Mouse (Mus musculus) thymus, postnatal 36 days (tissue): Measurements from ENCODE around the gene 6330403K07Rik.

Experiments used
- DNase-seq, 2 experiments: peaks; one replicate each; pipeline ENCODE4 v3.0.0; 2022; ENCODE audit warnings: mixed read lengths in 2 of 2

The 6330403K07Rik gene

DNA sequence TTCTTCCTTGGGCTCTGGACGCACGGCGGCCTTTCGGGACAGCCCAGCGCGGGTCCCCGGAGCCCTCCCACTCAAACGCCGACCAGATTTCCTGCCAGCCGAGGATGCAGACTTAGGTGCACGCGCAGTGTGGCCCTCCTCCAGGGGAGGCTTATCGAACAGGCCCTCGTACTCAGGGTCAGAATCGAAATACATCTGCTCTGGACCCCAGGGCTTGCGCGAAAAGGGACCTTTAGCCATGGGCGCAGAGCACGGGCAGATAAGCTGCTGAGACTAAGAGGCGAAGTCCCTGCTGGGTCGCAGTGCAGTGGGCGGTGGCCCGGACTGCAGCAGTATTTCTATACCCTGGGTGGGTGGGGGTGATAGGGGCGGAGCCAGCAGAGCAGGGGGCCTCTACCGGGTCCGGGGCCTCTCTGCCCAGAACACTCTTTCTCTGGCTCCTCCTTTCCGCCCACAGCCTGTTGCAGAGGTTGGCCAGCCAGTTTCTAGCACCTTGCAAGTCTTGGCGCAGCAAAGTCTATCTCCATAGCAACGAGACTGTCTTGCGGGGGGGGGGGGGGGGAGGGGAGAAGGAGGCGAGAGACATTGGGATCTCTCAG is at the start of gene 6330403K07Rik:
Gene 6330403K07Rik, minus strand, starts transcription at position 351 of the 599 bp plus-strand sequence.
- peak; percentile 2 to 11 for DNase-seq

GRCm38 (mm10) chr11:71076342-71076741 is 43.0 kb upstream of the 6330403K07Rik start:
- no peak for DNase-seq

GRCm38 (mm10) chr11:71052554-71052953 is 19.2 kb upstream of the 6330403K07Rik start:
- DNase-seq, result no peak

DNA sequence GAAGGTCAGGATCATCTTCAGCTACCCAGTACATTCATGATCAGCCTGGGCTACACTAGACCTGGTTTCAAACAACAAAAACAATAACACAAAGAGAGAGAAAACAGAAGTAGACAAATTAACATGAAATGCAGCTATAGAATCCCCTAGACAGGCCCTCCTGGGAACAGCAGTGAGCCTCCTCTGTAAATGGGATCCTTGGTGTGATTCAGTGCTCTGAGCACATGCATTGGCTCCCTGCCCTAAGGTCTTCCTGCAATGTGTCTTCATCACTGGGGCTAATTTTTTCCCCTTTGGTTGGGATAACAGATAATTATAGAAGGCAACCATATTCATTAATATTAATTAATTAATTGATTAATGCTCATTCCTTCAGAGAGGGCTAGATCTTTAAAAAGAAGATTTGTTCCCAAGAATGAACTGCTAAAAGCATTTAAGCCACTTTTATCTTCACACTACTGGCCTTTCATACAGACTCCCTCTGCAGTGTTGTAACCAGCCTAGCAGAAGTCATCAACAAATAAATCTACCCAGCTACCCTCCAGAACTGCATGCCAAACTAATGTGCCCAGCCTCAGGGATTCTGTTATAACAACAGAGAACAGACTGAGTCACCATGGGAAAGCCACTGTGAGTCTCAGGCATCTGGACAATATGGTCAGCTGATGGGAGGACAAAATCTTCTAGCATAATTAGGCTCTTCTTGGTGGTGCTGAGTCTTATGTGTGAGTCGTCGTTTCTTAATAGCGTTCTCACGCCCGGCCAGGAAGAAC is 6.4 kb upstream of the 6330403K07Rik start:
- no peak for DNase-seq

- no peak for DNase-seq
Observed at GRCm38 (mm10) chr11:71032491-71033162, 686 bp downstream of the 6330403K07Rik start.

GRCm38 (mm10) chr11:71032070-71032469 is 1.2 kb downstream of the 6330403K07Rik start:
- no peak for DNase-seq

DNA sequence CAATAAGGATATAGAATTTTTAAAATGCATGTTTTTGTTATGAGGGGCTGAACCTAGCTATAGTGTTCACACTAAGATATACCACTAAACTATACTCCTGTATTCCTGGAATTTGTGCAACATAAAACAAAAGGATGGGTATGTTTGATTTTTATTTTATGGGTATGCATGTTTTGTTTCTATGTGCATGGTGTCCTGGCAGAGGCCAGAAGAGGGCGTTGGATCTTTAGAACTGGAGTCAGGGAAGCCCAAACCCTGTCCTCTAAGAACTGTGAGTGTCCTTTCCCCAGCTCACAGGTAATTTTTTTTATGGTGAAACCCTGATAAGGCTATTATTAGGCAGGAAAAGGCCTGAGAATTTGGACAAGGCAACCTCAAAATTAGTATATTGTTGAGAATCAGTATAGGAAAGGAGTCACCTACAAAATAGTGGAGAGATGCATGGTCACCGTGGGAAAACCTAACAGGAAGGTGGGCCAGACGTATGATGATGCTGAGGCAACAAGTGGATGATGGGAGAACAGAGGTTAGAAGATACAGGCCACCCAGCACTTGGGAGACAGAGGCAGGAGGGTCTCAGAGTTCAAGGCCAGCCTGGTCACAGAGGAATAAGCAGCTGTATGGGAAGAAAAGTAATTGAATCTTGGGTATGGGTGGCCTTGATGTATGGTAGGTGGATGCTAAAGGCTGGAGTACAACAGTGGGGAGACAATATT is 3.8 kb downstream of the 6330403K07Rik start:
- DNase-seq, result no peak

- no peak for DNase-seq
Observed at GRCm38 (mm10) chr11:71028280-71028679, 5.0 kb downstream of the 6330403K07Rik start.

DNA sequence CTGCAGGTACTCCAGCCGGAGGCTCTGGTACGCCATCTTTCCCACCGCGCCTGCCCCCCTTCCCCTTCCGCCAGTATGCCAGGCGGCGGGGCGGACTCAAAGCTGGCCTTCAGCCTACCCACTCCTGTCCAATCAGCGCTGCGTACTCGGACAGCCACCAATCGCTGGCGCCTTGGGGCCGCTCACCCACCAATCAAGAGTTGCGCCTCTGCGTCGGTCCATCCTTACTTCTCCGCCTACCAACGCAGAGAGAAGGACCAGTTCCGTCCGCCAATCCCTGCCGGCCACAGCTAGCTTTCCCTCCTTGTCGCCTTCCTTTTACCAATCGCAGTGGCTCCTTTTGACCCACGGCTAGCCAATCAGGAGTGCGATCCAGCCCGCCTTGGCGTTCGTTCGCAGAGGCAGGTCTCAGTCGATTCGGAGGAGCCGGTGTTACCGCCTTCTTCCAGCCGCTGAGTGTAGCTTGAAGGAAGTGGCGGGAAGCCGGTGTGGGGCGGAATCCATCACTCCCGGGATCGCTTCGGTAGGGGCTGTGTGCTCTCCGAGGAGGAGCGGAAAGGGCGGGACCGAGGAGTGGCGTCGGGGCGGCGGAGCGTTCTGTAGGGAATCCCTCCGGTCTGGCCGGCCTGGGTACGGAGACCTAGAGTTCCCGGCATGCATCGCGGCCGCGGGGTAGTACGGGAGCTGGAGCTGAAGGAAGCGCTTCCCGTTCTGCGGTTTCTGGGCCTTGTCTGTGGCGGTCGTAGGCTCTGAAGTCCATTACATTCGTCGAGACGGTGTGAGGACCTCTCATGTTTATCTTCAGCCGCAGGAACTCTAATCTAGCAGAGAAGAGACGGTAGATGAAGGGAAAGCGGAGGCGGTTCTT is 13.9 kb downstream of the 6330403K07Rik start, which contains the start of the genes Mis12 and Derl2:
Gene Mis12, plus strand, starts transcription at position 411 of the 868 bp plus-strand sequence.
Gene Derl2, minus strand, starts transcription at position 641 of the 868 bp plus-strand sequence.
- peak; percentile 97 to 99 for DNase-seq

DNA sequence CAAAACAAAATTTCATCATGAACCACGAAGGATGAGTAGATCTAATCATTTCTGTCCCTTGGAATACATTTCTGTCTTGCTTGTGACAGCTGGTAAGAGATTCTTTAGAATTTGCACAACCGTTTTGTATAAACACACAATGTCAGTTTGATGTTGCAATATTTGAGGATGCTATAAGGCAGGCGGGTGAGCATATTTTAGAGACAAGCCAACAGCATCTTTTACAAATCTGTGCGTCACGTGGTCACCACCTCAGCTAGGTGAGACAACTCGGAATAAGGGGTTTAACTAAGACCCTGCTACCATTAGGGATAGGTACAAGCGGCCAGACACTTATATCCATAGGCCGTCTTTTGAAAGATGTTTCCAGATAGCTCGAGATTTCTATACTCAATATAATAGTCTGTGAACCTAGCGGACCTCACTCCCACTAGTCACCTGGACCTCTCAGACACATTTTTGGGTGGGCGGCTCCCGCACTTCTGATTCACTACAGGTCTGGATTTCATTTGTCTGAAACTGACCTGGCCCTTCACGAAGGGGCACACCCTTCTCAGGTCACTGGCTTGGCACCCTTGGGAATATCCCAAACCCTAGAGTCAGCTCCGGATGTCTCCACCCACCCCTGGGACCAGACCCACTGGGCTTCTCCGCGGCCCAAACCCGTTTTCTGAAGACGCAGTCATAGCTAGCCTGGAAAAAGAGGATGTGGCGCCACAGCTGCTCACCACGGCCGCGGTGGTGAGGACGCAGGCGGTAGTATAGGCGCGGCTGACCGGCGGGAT is 14.7 kb downstream of the 6330403K07Rik start:
- DNase-seq, result no peak

GRCm38 (mm10) chr11:71017051-71017450 is 16.3 kb downstream of the 6330403K07Rik start:
- no peak for DNase-seq

- no peak for DNase-seq
Observed at GRCm38 (mm10) chr11:71012743-71013142, 20.6 kb downstream of the 6330403K07Rik start.

GRCm38 (mm10) chr11:71008321-71008720 is 25.0 kb downstream of the 6330403K07Rik start:
- no peak for DNase-seq

DNA sequence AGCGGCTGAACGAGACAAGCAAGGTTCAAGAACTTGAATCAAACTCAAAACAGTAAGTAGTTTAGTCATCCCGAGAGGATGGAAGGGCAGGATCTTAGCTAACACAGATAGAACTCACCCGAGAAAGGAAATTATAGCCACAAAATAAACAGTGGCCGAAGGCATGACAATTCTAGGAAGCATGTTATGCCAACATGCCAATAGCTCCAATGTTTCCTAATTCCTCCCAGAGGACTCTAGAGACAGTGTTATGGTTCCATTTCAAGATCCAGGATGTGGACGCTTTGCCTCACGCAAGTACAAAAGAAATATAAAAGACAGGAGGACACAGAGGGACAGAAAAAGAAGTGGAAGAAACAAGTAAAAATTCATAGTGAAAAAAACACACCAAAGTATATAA is 25.5 kb downstream of the 6330403K07Rik start:
- no peak for DNase-seq

GRCm38 (mm10) chr11:71007026-71007425 is 26.3 kb downstream of the 6330403K07Rik start:
- no peak for DNase-seq

- no peak for DNase-seq
Observed at GRCm38 (mm10) chr11:71005046-71005445, 28.3 kb downstream of the 6330403K07Rik start.

GRCm38 (mm10) chr11:71004316-71004773 is 29.0 kb downstream of the 6330403K07Rik start, which contains the start of gene Dhx33:
TSS of gene Dhx33 (minus strand) at chr11:71004437.
- peak; percentile 94 for DNase-seq

DNA sequence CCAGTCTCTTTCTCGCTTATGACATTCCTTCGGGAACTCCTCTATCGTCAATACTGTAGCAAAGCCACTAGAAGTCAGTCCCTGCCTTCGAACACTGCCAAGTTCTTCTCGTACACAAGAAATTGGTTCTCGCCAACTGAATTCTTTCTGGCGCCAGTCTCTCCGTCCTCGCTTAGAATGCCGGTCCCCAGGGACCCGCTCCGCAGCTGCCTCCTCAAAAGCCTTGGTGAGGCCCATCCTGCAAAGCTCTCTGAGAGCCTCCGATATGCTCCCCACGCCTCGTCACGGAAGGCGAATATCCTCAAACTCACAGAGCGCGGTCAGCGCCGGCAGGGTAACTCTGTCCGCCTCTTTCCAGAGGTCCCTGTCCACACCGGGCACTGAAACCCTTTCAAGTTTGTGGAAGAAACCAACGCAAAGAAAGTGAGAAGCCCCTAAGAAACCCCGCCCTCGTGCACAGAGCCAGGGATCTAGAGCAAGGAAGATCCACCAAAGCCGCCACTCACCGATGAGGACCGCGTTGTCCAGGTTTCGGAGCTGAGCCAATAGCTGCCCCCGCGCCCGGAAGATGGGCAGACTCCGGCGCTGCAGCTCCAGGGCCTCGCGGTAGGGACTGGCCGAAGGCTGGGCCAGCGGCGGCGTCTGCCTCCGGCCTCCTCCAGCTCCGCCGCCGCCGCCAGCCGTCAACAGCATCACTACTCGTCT is 29.6 kb downstream of the 6330403K07Rik start:
- no peak for DNase-seq

DNA sequence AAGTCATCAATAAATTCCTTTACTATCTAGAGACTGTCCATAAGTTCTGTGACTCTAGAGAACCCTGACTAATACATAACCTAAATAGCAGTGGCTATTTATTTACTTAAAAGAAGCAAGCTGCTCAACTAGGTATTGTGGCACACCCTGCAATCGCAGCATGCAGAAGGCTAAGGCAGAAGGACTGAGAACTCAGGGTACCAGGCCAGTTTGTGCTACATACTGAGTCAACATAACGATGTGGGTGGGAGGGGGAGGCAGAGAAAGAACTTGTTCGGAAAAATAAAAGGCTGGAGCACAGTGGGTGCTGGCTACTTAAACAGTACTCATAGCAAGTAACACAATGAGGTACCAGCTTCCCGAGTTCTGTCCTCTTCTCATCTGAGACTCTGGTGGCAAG is 32.1 kb downstream of the 6330403K07Rik start:
- no peak for DNase-seq
